Mouse (Mus musculus) megakaryocyte, adult 5-6 weeks (primary cell): ENCODE data around the gene Tbpl1. TPM values are rescaled to one million over a fixed set of nuclear protein-coding genes. Genes with fewer than 3 reads are reported as not detected.

Experiments
- total RNA-seq, 2 experiments: library from RNA; stranded (forward) in 1 of 2; stranded (reverse) in 1 of 2; fragments of 153-499, 151-499 nt in 1 of 2; fragments of 221-1000, 200-1000 nt in 1 of 2; gene quantifications; 2 replicates each; pipeline versions ENCODE4 v1.2.3 to v1.2.4; 2015 to 2017

The Tbpl1 gene
- total RNA-seq, 2 experiments from 2014 or later = 31.0 to 47.3 TPM

Other genes with a start within 250 kb of the Tbpl1 start
- not detected in 2 replicates for gene Slc2a12, start 86.9 kb downstream of the Tbpl1 start, total RNA-seq (2015)
- gene Slc2a12, start 86.9 kb downstream of the Tbpl1 start, total RNA-seq (2017) = 0.11 TPM in 1 of 2 replicates, not detected in the other
- gene Tcf21, start 88.2 kb upstream of the Tbpl1 start, total RNA-seq (2015) = not detected in 2 replicates
- not detected in 2 replicates for gene Tcf21, start 88.2 kb upstream of the Tbpl1 start, total RNA-seq (2017)